Mouse (Mus musculus) lung, postnatal 0 days (tissue): ENCODE measurements at regions not wholly inside any gene's neighbourhood (a gene's known extent, or its start where the extent isn't known, plus 50 kb on each side); places are given as distances from the start of the nearest gene placed in this dataset.

ENCODE experiments used
- ATAC-seq: fragments of 200-750 bp; cut with Nextera tagmentation; 2 replicates; pipeline ENCODE4 v1.8.0; 2017; ENCODE audit warnings: moderate library complexity
- DNase-seq: peaks from one replicate; pipeline ENCODE4 v3.0.0-alpha.2; 2016; ENCODE audit warnings: low spot score
- H3K27ac ChIP-seq: fragments of 300-500 bp; sonication (generic); 2 replicates; pipeline ENCODE4 v1.5.1; 2014; ENCODE audit warnings: antibody characterized with exemption, mild to moderate bottlenecking, low read length, mixed read lengths
- H3K27me3 ChIP-seq: fragments of 300-500 bp; sonication (generic); replicated peaks from 2 replicates; pipeline ENCODE4 v1.6.1; 2014; ENCODE audit warnings: low read length, mixed read lengths; ENCODE audit not compliant: insufficient read depth
- H3K36me3 ChIP-seq: fragments of 300-500 bp; sonication (generic); 2 replicates; pipeline ENCODE4 v1.6.1; 2014; ENCODE audit warnings: low read length, mixed read lengths; ENCODE audit not compliant: insufficient read depth
- H3K4me1 ChIP-seq: fragments of 300-500 bp; sonication (generic); 2 replicates; pipeline ENCODE4 v1.6.1; 2014; ENCODE audit warnings: antibody characterized with exemption, low read depth, low read length, mixed read lengths; ENCODE audit not compliant: insufficient read depth
- H3K4me2 ChIP-seq: fragments of 300-500 bp; sonication (generic); replicated peaks from 2 replicates; pipeline ENCODE4 v1.6.1; 2014; ENCODE audit warnings: low read depth, mild to moderate bottlenecking, low read length, moderate library complexity, mixed read lengths
- H3K4me3 ChIP-seq: fragments of 300-500 bp; sonication (generic); 2 replicates; pipeline ENCODE4 v1.5.1; 2014; ENCODE audit warnings: low read depth, low read length
- H3K9ac ChIP-seq: fragments of 300-500 bp; sonication (generic); replicated peaks from 2 replicates; pipeline ENCODE4 v1.6.1; 2014; ENCODE audit warnings: low read depth, mild to moderate bottlenecking
- H3K9me3 ChIP-seq: fragments of 300-500 bp; sonication (generic); 2 replicates; pipeline ENCODE4 v1.6.1; 2016; ENCODE audit warnings: low read length, mixed read lengths
- CTCF ChIP-seq: IDR thresholded peaks from 2 replicates; pipeline ENCODE4 v1.5.1; 2016; ENCODE audit warnings: antibody characterized with exemption, mild to moderate bottlenecking
- EP300 ChIP-seq: IDR thresholded peaks from 2 replicates; pipeline ENCODE4 v1.6.1; 2016; ENCODE audit warnings: antibody characterized with exemption, mild to moderate bottlenecking, control low read depth
- WGBS: fragments of 180-500 bp; shearing (Covaris S2); extraction: QIAGEN DNeasy Blood & Tissue Kit; methylation state at CpG from one replicate; pipeline ENCODE4 v1.1.7; 2014; 5-methylcytosine and 5-hydroxymethylcytosine counted together

DNA sequence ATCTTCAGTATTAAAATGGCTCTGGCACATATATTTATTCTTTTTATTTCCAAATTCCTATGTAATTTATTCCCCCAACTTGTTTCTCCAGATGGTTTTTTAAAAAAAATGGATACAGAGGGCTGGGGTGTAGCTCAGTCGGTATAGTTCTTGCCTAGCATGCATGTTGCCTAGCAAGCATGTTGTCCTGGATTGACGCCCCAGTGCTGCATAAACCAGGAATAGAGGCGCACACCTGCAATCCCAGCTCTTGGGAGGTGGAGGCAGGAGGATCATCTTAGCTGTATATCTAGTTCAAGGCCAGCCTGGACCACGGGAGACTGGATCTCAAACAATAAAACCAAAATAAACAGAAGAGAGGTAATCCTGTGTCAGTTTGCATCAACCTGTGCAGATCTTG is 183.5 kb upstream of the Jmjd1c start:
- TF ChIP-seq CTCF, result no peak
- TF ChIP-seq EP300, result no peak
- Histone ChIP-seq H3K9me3 (no peaks in the 10 kb centered on the region), H3K4me2 (no peak overlapping the region), H3K4me1 (peaks cover 13% of the 10 kb centered on the region; the same call in 1 of the 2 replicates), H3K27ac (no peak overlapping the region), H3K9ac (no peak overlapping the region), H3K27me3 (no peaks in the 10 kb centered on the region), H3K4me3 (no peak overlapping the region), H3K36me3 (no peaks in the 10 kb centered on the region)
- 79% methylated on average over 4 of the region's 4 CpGs for WGBS
- no peak for ATAC-seq
- DNase-seq, result no peak

DNA sequence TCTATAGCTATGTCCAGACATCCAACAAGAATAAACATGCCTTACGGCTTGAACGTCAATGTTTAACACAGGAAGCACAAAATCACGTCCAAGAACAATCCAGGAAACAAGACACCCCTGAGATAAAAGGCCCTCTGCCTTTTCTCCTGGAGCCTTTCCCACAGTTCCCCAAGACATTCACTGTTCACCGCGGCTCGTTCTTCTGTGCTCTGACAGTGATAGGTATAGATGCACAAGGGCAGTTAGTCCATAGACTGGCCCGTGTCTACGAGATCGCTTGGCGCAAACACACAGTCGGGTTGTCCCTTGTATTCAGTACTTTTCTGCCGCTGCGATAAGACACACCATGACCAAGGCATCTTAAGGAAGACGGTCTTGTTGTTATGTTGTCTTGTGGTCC is 182.7 kb upstream of the Jmjd1c start:
- 42% methylated on average over 14 of the region's 14 CpGs for WGBS
- H3K4me1 ChIP-seq, result peaks cover 13% of the 10 kb centered on the region; the same call in 1 of the 2 replicates
- no peak for ATAC-seq

GRCm38 (mm10) chr10:66913627-66914026 is 182.3 kb upstream of the Jmjd1c start:
- peak; percentile 36; the same call in 1 of the 2 replicates for ATAC-seq
- H3K4me3 ChIP-seq, result no peak overlapping the region
- no peaks in the 10 kb centered on the region for H3K9me3 ChIP-seq
- no peak overlapping the region for H3K4me2 ChIP-seq
- H3K27ac ChIP-seq, result no peak overlapping the region
- no peak overlapping the region for H3K9ac ChIP-seq
- no peaks in the 10 kb centered on the region for H3K36me3 ChIP-seq
- WGBS, result 59% methylated on average over 7 of the region's 8 CpGs
- no peaks in the 10 kb centered on the region for H3K27me3 ChIP-seq
- TF ChIP-seq EP300, result no peak
- peak; percentile 54 for TF ChIP-seq CTCF
- H3K4me1 ChIP-seq, result peaks cover 13% of the 10 kb centered on the region; the same call in 1 of the 2 replicates
- peak; percentile 83 for DNase-seq

More for the DNA sequence above, 182.7 kb upstream of the Jmjd1c start:
- H3K36me3 ChIP-seq, result no peaks in the 10 kb centered on the region
- no peak overlapping the region for H3K4me3 ChIP-seq
- DNase-seq, result peak; percentile 42
- H3K27me3 ChIP-seq, result no peaks in the 10 kb centered on the region
- H3K27ac ChIP-seq, result no peak overlapping the region
- no peak overlapping the region for H3K4me2 ChIP-seq
- TF ChIP-seq EP300 (peak; percentile 78), CTCF (no peak)
- no peaks in the 10 kb centered on the region for H3K9me3 ChIP-seq
- no peak overlapping the region for H3K9ac ChIP-seq

DNA sequence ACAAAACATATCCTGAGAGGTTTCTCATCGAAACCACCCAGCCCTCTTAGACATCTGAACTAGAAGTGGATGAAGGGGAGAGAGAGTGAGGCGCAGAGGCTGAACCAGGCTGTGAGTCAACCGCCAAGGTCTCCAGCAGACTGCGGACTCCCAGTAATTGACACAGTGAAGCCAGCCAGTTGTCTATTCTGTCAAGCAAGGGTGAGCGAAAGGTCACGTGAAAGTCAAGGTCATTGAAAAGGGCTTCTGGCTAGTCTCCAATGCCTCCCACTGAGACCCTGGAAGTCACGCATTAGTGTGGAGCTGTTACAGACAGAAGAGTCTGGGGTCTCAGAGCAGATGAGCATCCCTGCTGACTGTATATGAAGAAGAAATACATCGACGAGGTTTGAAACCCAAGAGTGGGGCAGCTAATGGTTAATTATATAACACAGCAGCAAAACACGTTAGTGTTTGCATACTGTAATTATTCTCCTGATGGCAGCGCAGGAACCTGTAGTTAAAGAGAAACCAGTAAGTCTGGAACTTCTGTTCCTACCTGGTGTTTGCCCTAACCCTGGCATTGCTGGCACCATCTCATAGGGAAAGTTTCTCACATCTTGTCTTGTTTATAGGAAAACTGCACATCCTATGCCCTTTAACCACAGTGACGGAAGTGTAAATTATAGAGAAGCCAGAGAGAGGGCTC is 181.5 kb upstream of the Jmjd1c start:
- no peak for TF ChIP-seq CTCF
- TF ChIP-seq EP300, result no peak
- no peak overlapping the region for H3K4me2 ChIP-seq
- no peaks in the 10 kb centered on the region for H3K27me3 ChIP-seq
- H3K4me3 ChIP-seq, result no peak overlapping the region
- DNase-seq (no peak), ATAC-seq (no peak)
- no peaks in the 10 kb centered on the region for H3K36me3 ChIP-seq
- no peaks in the 10 kb centered on the region for H3K9me3 ChIP-seq
- H3K9ac ChIP-seq, result no peak overlapping the region
- no peak overlapping the region for H3K27ac ChIP-seq
- 52% methylated on average over 12 of the region's 12 CpGs for WGBS
- peaks cover 13% of the 10 kb centered on the region; the same call in 1 of the 2 replicates for H3K4me1 ChIP-seq

GRCm38 (mm10) chr10:66915801-66916200 is 180.1 kb upstream of the Jmjd1c start:
- Histone ChIP-seq H3K9ac (no peak overlapping the region), H3K36me3 (no peaks in the 10 kb centered on the region), H3K27ac (no peak overlapping the region), H3K4me1 (peaks cover 18% of the 10 kb centered on the region), H3K4me3 (no peak overlapping the region), H3K4me2 (no peak overlapping the region), H3K27me3 (no peaks in the 10 kb centered on the region), H3K9me3 (no peaks in the 10 kb centered on the region)
- DNase-seq, result no peak
- no peak for ATAC-seq
- 65% methylated on average over 10 of the region's 10 CpGs for WGBS
- TF ChIP-seq CTCF, result no peak
- TF ChIP-seq EP300, result no peak

DNA sequence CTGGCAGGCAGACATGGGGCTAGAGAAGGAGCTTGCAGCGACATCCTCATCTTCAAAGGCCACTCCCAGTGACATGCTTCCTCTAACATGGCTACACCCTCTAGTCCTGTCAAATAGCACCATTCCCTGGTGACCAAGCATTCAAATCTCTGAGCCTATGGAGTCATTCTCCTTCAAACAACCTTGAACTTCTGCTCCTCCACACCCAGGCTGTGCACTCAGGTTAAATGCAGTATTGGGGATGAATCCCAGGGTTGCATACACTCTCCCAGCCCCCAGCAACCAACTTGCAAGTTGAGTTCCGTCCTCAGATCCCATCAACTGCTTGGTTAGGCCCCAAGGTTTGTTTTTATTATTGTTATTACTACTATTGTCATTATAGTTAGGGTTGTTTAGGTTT is 178.2 kb upstream of the Jmjd1c start:
- ATAC-seq (no peak), DNase-seq (no peak)
- TF ChIP-seq CTCF, result no peak
- TF ChIP-seq EP300, result no peak
- Histone ChIP-seq H3K4me2 (no peak overlapping the region), H3K9me3 (no peaks in the 10 kb centered on the region), H3K36me3 (no peaks in the 10 kb centered on the region), H3K4me3 (no peak overlapping the region), H3K27ac (no peak overlapping the region), H3K9ac (no peak overlapping the region), H3K27me3 (no peaks in the 10 kb centered on the region), H3K4me1 (peaks cover 29% of the 10 kb centered on the region)
- WGBS, result 89% methylated on average over 2 of the region's 2 CpGs
